Mouse (Mus musculus): ENCODE measurements around the gene Ipo9.

GRCm38 (mm10) chr1:135435823-135436222, 5.5 kb upstream of the Ipo9 start:
- no peak for TF ChIP-seq FLI1 (IDR thresholded peaks at IDR 0.05; ENCODE audit: low read length)
- no peak for TF ChIP-seq GATA1 (IDR thresholded peaks at IDR 0.05; ENCODE audit: borderline replicate concordance, low read length)
